Mouse (Mus musculus) adrenal gland, postnatal 10 days (tissue): ENCODE measurements around the gene Dctn3. TPM values are rescaled to one million over a fixed set of nuclear protein-coding genes. Genes with fewer than 3 reads are reported as not detected.
"Not testable (repeated sequence)": the region's sequence is repeated elsewhere in the genome, so short reads cannot be mapped to it uniquely, and the experiment has no call there.

ENCODE experiments used
- DNase-seq: peaks from one replicate; pipeline ENCODE4 v3.0.0; 2021; ENCODE audit warnings: mixed read lengths
- total RNA-seq, 2 experiments: library from RNA; stranded (reverse); gene quantifications; 2 replicates each; pipeline ENCODE4 v1.2.3; 2021

The Dctn3 gene
- total RNA-seq, 2 experiments from 2014 or later = 100 to 104 TPM

DNA sequence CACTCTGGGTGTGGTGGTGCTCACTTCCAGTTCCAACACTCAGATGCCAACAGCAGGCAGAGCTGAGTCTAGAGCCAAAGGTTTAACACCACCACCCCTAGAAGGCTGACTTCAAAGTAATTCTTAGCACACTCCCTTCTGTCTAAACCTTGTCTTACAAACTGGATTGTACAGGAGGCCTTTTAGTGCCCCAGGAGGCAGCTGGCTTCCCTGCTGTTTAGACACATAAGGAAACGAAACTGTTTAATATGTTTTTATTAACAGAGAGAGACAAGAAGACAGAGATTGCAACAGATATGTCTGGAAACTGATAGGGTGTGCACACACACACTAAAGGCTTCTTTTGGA lies 15.3 kb upstream of the Dctn3 start:
- DNase-seq = no peak

DNA sequence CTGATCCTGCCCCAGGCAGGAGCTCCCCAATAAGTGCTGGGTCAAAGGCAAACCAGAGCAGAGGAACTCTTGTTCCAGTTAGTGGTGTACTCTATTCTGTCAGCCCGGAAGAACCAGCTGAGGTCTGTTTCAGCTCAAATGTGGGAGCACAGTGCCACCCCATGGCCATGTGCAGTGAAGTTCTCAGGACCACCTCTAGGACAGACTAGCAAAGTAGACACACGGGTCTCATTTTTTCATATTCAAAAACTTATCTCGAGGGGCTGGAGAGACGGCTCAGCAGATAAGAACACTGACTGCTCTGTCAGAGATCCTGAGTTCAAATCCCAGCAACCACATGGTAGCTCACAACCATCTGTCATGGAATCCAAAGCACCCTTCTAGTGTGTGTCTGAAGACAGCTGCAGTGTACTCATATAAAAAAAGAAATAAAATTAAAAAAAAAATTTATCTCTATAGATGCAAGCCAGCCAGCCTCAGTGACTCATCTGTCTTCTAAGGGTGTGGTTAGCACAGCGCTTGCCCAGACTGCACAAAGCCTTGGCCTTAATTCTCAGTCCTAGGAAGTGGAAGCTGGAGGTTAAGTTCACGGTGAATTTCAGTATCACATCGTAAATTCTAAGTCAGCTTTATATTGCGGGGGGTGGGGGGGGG lies 14.8 kb upstream of the Dctn3 start:
- DNase-seq = peak; percentile 77

DNA sequence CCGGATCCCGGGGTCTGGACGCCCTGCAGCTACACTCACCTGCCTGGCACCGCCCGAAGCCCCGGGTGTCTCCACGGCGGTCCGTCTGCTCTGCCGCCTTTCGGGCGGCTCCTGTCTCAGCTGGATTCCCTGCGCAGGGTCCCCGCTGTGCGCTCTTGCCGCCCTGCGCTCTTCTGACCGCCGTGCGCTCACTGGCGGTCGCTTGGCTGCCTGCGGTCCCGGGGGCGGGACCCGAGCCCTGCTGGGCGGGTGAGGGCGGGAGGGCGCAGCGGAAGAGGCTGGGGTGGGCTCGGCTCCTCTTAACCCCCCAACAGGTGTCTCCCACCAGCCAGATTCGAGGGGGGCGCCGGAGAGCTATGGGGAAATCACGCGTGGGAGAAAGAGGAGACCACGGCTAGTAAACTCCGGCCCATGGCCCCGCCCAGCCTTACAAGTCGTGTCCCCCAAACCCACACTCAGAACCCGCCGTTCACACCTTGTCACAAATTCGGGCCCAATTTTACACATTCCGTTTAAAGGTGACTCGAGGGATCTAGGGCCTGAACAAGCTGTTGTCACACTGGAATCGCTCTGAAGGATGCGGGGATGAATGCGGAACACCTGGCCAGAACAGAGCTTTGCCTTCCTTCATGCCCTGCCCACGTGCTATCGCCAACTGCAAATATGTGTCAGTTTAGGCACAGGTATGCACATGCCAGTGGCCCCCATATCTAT lies 8.2 kb upstream of the Dctn3 start, which contains the start of gene Arid3c:
Gene Arid3c (minus strand): TSS at position 91 of the 714 bp plus-strand sequence.
- no peak for DNase-seq

DNA sequence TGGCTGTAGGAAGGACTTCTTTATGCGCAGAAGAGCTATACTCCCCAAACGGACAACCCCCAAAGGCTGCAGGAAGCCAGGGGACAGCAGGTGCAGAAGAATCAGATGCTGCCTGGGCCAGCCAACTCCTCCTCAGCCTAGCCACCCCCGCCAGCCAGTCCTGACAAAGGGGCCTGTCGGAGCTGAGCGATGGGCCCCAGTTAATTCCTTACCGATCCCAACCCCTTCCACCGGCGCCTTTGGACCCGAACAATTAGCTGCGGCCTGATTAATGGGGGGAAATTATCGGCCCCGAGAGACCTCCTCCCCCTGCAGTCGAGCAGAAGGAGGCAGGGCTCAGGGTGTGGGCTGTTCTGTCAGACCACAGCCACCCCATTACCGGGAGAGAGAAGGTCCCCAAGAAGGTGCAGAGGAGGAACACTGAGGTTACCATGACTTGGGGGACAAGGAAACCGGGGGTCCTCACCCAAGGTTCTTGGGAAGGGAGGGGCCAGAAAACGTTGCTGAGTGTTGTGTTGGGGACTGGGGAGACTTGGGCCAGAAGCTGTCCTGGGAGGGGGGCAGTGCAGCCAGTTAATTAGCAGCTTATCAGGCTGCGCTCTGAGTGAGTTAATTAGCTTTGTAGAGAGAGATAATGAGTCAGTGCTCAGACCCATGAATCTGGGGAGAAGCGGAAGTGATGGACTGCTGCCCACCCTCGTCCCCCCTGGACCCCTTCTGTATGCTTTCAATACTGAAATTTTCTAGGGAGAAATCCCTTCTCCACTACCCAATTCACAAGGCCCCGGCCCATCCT lies 4.1 kb upstream of the Dctn3 start:
- no peak for DNase-seq

DNA sequence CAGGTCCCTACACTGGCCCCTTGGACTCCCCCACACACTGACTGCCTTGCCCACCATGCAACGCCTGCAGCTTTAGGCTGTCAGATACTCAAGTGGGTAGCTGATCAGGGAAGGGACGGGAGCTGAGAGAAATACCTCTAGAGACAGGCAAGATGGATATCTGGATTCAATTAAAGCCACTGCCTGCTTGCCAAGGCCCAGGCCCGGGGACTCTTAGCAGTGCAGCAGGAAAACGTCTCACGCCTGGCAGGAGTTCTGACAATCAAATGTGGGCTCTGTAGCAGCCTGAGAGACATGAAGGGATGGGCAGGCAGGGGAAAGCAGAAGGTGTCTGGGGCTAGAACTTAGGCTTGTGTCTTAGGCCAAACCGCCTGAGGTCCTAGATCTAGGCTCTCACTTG lies 6.1 kb downstream of the Dctn3 start:
- no peak for DNase-seq

DNA sequence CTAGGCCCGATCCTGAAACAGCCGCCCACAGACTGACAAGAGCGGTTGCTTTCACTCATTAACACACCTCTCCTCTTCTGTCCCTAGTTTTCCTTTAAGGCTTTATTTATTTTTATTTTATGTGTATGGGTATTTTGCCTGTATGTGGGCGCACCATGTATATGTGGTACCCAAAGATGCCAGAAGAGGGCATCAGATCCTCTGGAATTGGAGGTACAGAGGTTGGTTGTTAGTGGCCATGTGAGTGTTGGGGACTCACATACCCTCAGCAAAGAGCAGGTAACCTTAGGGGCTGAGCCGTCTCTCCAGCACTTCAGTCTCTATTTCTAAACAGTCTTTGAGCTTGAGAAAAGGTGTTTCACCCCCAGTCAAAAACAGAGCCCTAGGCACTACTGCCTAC lies 7.4 kb downstream of the Dctn3 start:
- DNase-seq = peak; percentile 63

DNA sequence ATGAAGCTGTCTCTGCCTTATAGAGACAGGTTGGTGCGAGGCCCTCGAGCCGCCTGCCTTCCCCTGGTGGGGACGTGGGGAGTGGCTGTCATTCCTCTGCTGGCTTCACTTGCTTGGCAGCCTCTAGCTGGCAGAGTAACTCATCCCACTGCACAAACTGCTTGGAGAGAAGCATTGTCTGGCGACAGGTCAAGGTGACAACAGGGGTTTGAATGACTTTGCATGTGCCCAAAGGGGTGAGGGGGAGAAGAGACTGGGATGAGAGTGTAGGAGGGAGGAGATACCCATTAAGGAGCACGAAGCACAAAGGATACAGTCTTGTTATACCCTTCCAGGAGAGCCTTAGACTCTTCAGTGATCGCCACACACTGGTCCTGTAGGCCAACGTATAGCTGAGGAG lies 7.9 kb downstream of the Dctn3 start:
- no peak for DNase-seq

DNA sequence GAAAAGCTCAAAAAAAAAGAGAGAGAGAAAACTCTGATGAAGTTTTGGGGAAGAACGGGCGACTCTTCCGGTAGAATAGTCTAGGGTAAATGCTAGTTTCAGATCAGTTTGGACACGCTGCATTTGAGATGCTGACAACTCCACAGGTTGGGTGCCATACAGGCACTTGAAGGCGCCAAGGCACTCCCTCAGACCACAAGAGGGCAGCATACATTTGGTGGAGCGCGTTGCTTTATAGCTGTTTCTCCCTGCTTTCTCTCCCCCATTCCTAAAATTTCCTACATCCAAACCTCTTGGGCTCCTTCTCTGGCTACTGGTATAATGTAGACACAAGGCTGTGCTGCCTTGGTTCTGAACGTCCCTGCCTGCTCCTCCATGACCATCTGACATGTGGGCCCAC lies 8.7 kb downstream of the Dctn3 start:
- peak; percentile 74 for DNase-seq

DNA sequence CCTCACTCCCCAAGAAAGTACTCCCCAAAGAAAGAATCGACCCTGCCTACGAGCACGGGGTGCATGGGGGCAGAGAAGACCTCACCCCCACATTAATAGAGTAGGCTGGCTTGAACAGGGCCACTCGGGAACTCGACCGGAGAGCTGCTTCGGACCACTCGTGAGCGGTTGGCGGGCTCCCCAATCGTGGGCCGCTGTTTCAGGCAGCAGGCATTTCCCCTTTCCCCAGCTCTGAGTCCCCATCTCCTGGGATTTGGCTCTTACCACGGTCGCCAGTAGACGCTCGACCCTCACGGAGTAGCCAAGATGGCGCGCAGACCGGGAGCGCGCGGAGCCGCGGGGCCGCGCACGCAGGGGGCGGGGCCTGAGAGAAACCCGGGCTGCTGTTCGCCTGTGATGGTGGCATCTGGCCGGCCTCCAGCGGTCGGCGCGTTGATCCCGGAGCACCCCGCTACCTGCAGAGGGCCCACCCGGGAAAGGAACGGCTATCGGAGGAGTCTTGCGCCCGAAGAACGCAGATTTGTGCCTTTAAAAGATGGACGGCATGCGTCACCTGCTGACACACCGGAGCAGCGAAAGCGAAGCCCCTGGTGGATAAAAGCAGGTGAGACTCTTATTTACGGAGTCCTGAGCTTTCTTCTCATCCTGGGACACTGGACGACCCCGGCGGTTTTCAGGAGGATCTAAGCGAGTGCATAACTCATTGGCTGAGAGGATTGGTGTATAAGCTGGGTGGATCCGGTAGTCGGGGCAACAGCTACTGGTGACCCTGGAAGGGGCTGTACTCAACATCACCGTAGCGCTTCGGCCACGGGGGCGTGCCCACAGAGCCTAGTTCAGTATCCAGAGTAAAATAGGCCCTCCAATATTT lies 9.5 kb downstream of the Dctn3 start, which contains the start of gene Rpp25l:
Gene Rpp25l (minus strand): TSS at position 338 of the 871 bp plus-strand sequence.
- DNase-seq = peak; percentile 94

DNA sequence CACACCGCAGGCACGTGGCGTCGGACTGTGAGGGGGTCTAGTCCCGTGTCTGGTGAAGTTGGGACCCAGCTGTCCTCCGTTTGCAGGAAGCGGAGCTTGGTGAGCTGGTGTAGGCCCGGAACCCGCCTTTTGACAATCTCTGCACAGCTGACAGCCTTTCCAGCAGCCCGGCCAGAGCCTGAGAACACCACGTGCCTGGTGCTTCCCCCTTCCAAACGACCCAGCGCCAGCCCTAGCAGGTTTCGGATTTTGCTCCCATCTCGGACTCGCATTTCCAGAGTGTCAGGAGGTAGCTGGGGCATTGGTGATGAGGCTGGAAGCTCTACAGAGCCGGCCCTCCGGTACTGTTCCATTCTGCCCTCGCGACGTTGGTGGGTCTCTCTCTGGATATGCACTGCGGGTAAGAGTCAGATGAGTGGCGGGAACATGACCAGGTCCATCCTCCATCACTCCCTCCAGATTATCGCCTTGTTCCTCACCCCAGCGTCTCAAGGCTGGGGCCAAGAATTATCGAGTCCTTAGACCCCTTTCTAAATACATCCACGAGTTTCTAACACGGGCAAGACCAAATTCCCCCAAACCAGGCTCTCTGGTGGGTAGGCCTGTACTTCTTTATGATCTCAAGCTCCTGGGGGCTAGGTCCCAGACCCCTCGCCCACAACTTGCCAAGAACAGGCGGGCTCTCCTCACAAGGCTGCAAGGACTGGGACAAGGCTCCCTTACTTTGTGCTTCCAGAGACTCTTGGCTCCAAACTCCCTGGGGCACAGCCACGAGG lies 10.4 kb downstream of the Dctn3 start:
- DNase-seq = peak; percentile 32

DNA sequence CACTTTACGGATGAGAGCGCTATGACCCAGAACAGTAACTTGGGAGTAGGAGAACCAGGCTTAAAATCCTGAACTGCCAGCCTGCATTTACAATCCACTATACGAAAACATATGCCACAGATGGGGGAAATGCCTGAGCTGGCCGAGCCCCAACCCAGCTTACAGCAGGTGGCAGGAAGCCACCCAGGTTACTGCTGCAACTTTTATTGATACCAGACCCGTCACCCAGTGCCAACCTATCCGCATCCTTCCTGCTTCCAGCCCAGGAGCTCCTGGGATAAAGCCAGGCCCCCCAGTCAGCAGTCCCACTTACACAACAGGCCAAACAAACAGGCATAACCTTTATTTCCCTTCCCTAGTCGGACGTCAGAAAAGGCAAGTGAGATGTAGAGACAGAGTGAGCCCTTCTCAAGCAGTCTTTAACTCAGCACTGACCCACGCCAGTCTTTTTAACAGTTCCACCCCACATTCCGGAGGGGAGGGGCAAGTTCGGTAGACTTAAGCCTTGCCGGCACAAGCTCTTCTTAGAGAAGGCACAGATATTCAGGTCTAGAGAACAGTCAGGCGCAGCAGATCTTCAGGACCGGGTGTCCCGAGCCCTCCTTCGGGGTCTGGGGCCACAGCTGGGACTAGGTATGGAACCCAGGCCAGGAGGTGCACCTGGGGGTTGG lies 11.1 kb downstream of the Dctn3 start:
- DNase-seq = no peak

DNA sequence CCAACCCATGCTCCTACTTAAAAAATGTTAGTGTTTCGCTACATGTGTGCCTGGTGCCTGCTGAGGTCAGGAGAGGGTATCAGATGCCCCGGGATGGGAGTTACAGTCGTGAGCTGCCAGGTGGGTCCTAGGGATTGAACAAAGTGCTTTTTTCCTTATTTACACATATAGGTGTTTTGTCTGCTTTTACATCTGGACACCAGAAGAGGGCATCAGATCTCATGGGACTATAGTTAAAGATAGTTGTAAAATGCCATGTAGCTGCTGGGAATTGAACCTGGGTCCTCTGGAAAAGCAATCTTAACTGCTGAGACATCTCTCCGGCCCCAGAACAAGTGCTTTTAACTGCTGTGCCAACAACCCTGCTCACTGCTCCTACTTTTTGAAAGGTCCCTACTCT lies 12.7 kb downstream of the Dctn3 start:
- DNase-seq = no peak

DNA sequence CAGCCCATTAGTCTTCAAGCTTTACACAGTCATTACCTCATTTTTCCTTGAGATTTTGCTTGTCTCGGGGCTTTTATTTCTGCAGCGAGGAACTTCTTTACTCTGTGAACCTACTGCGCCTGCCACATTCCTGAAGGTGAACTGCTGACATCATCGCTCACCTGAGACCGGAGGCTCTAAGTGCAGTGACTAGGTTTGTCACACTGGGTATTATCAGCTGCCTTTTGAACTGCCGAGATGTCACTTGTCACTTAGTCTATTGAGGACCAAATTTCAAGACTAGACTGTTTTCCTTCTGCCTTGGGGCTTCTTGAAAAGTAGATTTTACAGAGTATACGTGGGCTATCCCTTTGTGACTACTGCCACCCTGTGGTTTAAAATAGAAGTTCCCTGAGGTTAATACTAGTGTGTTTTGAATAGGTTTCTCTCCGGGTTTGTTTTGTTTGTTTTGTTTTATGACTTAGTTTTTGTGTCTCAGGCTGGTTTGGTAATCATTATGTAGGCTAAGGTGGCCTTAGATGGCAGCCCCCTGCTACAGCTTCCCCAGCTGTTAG lies 14.7 kb downstream of the Dctn3 start:
- DNase-seq = peak; percentile 46

DNA sequence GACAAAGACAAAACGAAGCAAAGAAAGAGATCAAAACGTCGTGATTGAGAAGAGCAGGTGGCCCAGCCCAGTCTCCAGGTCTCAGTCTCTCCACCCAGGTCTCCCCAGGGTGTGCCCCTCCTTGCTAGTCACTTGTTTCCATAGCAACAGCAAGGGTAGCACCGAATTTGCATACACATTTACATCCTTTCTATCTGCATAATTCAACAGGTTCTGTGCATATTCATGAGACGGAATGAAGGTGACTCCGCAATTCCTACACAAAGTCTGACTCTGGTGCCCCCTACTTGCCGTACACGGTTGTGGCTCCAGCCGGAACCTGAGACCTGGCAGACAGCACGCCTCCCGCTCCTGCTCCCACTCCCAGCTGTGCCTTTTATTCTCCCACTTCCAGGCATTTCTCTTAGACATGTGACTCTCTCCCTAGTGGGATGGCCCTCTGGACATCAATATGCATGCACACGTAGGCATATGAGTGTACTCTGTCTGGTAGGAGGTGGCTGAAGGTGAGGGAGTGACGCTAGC lies 15.9 kb downstream of the Dctn3 start:
- peak; percentile 76 for DNase-seq

DNA sequence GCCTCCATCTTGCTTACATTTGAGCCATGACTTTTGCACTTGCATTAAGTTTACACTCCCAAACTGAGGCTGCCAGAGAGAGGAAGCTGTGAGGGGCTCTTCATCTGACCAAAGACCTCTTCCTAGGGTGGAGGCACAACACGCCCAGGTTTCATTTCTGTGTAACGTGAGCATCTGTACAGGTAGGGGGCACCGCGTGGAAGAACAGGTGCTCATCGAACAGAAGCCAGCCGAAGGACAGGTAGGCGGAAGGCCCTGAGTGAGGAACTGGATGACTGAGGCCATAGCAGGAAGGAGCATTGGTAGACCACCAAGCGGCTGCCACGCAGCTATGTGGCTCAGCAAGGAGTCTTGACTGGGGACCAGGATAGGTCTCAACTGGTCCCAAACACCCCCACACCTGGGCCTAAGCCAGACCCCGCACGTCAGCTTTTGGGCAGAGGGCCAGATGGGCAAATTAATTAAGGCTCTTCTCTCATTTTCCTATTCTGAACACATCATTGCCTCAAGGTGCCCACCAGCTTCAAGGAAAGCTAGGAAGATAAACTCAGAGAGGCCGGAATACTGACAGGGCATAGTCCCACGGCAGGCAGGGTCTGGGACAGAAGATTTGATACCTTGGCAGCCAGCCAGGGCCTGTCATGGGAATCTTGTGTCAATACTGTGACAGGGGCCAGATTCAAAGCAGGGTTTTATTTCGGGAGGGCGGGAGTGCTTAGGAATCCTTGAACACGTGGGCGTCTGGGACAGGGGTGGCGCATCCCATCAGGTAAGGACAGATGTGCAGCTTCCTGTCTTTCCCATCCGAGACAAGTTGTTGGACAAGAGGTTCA lies 16.8 kb downstream of the Dctn3 start:
- no peak for DNase-seq

DNA sequence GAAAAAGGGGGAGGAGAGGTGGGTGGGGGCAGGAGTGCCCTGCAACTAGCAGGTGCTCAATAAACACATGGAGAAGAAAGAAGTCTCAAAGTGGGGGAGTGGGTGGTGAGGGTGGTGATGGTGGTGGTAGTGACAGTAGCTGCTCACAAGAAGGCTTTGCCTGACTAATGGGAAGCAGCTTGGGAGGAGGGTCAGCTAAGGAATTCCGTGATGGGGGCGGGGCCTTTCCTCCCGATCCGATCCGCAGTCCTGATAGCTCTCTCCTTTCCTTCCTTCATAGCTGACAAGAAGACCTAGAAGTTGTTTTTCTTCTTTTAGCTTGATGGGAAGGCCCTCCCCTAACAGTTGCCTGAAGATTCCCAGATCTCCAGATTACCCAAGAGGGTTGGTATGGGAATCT lies 18.3 kb downstream of the Dctn3 start:
- no peak for DNase-seq

DNA sequence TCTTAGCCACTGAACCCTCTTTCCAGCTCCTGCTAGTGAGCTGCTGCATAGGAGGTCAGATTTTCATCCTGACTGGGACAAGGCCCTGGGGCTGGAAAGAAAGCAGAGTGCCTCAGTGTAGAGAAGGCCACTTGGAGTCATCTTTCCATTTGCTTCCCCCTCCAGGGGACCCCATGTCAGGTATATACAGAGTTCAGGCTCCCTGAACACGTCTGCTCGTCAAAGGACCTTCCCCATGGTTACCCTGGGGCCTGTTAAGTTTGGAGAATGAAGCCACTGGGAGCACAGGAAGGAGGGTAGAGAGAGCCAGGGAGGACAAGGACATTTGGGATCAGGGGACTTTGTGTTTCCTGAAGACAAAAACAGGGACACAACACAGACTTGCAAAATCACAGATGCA lies 20.7 kb downstream of the Dctn3 start:
- not testable (repeated sequence) for DNase-seq

DNA sequence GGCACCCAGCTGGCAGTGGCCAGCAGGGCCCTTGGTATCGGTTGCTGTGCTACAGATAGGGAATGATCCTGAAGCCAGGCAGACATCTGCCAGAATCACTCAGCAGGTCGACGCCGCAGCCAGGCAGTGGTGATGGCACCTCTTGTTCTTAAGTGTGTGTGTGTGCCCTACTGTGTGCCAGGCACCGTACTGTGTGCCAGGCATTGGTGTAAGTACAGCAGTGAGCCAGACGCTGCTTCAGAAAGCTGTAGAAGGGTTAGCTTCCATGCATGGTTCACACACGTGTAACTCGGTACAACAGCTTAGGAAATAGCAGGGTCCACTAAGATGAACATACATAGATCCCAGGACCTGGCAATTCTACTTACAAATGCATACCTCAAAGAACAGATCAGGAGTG lies 22.7 kb downstream of the Dctn3 start:
- DNase-seq = not testable (repeated sequence)

DNA sequence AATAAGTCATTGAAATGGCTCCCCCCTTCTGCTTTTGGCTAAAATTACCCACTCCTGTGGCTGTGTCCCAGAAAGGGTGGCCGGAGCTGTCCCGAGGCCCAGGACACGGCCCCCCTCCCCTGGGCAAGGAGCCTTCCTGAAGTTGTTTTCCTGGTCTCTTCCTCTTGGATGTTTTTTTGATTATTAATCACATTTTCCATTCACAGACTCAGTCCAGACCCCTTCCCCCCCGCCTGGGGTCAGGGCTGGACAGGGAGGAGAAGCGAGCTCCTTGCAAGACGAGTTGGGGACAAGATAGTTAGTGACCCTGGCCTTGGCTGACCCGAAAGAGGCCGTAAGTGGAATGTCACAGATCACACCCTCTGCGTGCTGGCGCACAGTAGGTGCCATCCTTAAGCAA lies 23.2 kb downstream of the Dctn3 start, which contains the start of gene Il11ra1:
Gene Il11ra1 (plus strand): TSS at position 207 of the 400 bp plus-strand sequence.
- not testable (repeated sequence) for DNase-seq
